Mouse (Mus musculus): ENCODE data around the gene Stac2. TPM values are rescaled to one million over a fixed set of nuclear protein-coding genes. Genes with fewer than 3 reads are reported as not detected.

The Stac2 gene
- 100 to 1,000 TPM in 1 of 4 experiments, 10 to 100 TPM in 3; 83.1 to 109 (median 94.1) TPM for total RNA-seq (2022)

DNA sequence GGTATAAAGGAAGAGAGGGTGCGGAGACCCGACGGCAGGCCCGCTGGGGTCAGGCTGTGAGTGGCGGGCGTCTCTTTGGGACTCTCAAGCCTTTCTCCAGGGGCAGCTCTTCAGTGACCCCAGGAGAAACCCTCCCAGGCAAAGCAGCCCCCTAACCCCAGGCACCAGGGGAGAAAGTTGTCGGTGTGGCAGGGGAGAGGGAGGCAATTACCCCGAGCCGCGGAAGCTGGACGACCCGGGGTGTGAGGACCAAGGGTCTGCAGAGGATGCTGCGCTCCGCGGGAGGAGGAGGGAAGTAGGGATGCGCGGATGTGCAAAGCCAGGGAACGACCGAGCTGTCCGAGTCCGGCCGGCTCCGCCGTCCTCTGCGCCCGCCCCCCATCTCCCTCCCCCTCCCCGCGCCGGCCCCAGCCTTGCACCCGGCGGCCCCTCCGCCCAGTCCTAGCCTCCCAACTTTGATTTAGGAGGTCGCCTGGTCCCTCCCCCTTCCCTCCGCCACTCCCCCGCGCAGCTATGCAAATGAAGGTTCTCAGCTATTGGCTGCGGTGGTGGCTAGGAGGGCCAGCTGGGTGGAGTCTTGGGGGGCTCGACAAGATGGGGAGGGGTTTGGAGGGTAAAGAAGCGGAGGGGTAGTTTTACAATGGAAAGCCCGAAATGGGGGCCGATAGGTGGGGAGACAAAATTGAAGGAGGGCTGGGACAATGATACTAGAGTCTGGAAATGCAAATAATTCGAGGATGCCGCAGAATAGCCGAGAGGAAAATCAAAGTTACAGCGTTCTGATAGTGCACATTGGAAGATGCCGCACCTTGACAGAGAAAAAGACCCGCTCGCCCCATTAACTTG lies at the start of gene Stac2:
Gene Stac2, minus strand, starts transcription at position 474 of the 846 bp plus-strand sequence.
- no peak for DNase-seq (ENCODE audit: low spot score in 2 of 2)

DNA sequence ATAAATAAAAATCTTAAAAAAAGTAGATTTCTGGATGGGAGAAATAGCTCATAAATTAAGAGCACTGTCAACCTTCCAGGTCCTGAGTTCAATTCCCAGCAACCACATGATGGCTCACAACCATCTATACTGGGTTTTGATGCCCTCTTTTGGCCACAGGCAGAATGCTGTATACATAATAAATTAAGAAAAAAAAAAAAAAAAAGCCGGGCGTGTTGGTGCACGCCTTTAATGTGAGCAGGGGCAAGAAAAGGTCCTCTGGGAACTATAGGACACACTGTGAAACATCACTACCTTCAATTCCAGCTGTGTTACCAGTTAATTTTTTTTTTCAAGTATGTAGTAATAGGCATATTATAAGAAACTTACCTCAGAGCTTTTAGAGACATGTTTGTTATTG lies 48.1 kb upstream of the Stac2 start:
- no peak for DNase-seq (ENCODE audit: low spot score in 2 of 2)

DNA sequence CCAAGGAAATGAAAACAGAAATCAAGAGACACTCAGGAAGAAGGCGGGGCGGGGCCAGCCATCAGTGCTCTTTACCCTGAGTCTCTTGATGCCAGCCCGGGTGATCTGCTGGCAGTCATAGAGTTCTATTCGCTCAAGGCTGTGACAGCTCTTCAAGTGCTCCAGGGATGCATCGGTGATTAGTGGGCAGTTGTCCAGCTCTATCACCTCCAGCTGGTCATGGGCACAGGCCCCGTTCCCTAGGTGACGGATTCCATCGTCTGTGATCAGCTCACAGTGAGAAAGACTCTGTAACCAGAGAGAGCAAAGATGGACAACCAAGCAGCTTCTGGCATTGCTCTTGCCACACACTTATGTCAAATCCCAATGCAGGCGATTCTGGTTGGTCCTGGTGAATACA lies 37.3 kb upstream of the Stac2 start:
- DNase-seq (ENCODE audit: low spot score in 2 of 2), result no peak

DNA sequence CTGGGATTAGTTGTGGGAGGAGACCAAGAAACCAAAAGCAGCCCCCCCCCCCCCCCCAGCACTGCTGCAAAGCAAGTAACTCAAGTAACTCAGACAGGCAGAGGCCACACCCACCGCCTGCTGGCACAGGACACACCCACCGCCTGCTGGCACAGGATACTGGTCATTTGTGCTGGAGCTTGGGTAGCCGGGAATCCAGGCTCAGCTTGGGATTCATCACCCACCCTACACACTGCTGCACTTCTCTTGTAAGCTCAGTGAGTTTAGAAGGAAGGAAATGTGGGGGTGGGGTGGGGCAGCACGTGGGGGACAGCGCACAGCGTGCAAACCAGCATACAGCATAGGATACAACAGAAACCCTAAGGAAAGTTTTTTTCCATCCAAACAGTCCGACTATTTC lies 35.0 kb upstream of the Stac2 start:
- DNase-seq (ENCODE audit: low spot score in 2 of 2), result peak in 1 of 2 experiments; percentile 39

DNA sequence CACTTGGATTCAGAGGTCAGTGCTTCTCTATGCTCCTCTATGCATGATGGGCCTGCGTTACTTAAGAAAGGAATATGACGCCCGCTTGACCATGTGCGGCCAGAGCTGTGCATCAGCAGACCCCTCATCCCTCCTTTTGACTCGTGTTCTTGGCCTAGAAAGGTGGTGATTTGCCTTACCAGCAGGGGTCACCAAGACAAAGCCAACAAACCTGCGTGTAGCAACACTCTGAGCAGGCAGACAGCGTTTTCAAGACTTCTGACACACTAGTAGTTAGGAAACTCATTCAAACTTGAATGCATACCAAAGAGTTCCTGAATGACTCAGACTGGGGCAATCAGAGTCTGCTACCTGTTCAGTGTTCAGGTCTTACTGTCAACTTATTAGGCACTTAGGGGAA lies 33.3 kb upstream of the Stac2 start:
- DNase-seq (ENCODE audit: low spot score in 2 of 2), result no peak

DNA sequence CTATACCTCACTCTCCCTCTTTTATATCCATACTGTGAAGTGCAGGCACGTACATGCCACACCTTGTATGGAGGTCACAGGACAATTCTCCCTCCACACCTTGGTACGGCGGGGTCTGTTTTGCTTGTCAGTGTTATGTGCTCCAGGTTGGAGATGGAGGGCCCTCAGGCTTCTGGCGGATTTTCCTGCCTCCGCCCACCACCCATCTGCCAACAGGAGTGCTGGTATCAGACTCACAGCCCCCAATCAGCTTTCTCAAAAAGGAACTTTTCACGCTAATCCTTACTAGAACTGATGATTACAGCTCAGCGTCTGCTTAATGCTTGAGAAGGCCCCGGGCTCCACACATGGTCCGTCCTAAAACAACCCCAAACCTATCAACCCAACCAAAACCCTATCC lies 32.9 kb upstream of the Stac2 start:
- DNase-seq (ENCODE audit: low spot score in 2 of 2), result no peak

DNA sequence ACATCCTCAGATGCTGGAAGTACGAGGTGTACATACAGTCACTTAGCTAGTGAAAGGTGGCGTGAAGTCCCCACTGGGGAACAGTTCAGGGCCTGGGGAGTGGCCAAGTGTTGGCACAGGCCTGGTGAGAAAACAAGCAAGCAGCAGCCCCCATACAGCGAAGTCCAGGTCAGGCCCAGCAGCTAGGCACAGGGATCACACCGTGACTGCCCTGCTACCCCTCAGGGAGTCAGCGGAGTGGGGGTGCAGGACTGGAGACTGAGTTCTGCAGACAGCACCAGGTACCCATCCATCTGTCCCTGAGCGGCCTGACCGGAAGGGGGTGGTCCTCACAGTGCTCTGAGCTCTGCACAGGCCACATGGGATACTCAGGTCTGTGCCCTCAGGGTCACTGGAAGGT lies 29.5 kb upstream of the Stac2 start:
- DNase-seq (ENCODE audit: low spot score in 2 of 2), result no peak

DNA sequence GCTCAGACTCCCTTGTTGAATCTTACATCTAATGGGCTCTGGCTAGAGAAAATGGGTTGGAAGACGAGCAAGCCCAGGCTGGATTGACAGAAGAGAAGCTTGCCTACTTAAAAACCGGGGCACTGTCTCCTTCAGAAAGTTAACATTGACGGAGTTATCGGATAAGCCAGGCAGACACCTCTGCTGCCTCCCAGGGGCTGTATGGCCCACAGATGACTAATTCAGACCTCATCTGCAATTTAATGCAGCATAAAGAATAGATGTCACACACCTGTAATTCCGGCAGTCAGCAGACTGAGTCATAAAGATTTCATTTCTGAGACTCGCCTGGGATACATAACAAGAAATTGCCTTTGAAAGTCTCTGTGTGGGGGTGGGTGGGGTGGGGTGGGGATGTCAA lies 27.2 kb upstream of the Stac2 start:
- DNase-seq (ENCODE audit: low spot score in 2 of 2), result no peak

DNA sequence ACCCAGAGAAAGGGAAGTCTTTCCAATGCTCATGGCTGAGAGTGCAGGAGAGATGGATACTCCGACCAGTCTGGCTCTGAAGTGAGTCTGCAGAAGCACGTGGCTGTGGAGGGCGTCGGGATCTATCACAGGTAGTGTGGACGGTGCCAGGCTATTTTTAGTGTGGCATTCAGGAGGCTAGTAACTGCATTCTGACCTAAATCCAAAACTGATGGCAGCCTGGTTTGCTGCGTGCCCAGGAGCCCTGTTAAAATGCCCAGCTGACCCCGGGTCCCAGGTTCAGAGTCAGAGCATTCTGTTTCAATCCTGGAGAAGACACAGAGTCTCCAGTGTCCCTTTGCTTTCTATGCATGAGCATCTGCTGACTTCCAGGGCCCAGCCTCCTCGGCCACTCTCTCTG lies 23.8 kb upstream of the Stac2 start:
- DNase-seq (ENCODE audit: low spot score in 2 of 2), result no peak

DNA sequence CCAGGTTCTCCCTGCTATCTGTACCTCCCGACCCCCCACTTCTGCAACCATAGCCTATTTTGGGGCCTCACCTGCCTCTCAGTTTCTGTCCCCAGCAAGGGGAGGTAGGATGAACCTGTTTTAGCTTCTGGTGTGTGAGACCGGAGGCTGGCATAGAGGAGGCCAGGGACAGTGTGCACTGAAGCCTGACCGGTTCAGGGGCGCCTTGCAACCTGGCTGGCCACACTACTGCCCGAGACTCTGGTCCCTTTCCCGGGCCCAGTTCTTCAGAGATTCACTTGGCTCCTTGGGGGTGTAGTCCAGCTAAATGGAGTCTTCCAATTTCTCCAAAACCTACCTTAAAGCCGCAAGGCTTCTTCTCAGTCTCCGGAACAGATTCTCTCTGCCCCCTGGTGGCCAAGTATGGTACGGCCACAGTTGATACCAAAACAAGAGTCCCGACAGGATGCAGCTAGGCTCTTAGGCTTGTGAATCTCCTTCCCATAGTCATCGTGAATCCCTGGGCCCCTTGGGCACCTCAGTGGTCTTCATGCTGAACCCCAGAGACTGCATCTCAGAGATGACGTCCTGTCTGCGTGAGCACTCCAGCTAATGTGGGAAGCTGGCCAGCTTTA lies 22.0 kb upstream of the Stac2 start:
- DNase-seq (ENCODE audit: low spot score in 2 of 2), result peak; percentile 77 to 94

DNA sequence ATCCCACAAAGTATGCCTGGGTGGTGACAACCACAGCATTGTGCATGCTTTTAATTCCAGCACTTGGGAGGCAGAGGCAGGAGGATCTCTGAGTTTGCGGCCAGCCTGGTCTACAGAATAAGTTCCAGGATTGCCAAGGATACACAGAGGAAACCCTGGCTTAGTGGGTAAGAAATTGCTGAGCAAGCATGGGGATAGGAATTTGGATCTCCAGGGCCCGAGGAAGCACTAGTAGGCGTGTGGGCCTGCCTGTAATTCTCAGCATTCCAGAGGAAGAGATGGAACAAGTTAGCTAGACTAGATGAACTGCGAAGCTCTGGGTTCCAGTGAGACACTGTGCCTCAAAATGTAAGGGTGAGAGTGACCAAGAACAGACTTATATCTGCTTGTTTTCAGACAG lies 20.2 kb upstream of the Stac2 start:
- no peak for DNase-seq (ENCODE audit: low spot score in 2 of 2)

DNA sequence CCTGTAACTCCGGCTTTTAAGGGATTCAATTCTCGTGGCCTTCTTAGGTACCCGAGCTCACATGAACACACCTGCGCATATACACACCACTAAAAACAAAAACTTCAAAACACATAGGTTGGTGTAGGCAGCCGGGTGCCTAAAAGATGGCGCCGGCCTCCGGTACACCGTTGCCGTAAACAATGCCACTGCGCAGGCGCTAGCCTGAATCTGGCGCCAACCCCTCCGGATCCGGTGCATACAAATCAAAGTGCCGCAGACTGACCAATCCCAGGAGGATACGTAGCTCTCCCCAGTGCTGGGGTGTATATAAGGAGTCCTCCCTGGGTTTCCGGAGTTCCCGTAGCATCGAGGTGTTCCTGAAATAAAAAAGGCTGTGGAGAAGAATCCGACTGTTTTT lies 14.0 kb upstream of the Stac2 start:
- no peak for DNase-seq (ENCODE audit: low spot score in 2 of 2)

DNA sequence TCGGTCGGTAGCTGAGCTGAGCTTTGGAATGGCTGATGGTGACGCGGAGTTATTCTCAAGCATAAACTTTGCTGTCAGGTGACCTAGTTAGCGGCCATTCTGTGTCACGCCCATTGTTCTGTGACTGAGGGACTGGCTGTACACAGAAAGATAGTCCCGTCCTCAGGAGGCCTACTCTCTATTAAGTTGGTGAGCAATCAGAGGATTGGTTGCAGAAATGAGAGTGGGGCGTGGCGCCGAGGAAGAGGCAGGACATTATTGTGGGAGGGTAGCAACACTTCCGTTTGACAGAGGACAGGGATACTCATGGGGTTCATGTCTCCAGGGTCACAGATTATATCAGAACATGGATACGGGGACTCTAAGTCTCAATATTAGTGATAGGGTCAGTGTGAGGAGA lies 12.9 kb upstream of the Stac2 start:
- no peak for DNase-seq (ENCODE audit: low spot score in 2 of 2)

DNA sequence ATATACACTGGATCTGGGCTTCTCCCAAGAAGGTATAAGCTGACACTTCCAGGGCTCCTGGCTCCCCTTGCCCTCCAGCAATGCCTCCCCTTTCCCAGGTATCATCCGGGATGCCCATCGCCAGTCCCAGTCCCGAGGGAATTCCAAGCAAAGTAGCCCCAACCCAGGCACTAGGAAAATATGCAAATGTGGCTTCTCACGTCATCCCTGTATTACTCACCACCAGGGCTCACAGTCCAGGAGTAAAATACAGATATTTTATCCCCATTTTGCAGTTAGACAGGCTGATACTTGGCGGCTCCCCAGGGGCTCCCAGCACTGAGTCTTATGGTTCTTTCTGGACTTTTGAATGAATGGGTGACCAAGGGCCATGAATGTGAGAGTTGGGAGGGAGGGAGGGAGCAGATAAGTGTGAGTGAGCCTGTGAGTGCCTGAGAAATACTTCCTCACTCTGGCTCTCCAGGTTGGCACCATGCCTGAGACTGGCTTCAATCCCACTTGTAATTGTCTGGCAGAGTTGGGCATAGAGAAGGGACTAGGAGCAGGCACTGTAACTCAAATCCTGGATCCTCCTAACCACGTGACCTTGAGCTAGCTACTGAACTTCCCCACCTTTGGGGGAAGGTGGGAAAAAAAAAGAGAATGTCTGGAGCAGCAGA lies 8.8 kb upstream of the Stac2 start:
- DNase-seq (ENCODE audit: low spot score in 2 of 2), result no peak

DNA sequence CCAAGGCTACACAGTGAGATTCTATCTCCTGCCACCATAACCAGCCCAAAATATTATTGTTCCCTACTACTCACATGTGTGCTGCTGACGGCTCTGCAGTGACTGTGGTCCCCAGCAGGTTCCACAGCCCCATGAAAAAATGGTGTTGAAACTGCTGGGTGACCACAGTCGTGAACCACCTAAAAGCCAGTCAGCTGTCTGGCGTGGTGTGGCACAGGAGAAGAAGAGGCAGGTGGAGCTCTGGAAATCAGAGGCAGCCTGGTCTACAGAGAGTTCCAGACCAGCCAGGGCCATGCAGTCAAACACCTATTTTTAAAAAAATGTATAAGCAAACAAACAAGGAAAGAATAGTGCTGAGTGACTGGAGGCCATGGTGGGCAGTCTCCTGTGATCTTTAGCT lies 8.2 kb upstream of the Stac2 start:
- DNase-seq (ENCODE audit: low spot score in 2 of 2), result no peak

DNA sequence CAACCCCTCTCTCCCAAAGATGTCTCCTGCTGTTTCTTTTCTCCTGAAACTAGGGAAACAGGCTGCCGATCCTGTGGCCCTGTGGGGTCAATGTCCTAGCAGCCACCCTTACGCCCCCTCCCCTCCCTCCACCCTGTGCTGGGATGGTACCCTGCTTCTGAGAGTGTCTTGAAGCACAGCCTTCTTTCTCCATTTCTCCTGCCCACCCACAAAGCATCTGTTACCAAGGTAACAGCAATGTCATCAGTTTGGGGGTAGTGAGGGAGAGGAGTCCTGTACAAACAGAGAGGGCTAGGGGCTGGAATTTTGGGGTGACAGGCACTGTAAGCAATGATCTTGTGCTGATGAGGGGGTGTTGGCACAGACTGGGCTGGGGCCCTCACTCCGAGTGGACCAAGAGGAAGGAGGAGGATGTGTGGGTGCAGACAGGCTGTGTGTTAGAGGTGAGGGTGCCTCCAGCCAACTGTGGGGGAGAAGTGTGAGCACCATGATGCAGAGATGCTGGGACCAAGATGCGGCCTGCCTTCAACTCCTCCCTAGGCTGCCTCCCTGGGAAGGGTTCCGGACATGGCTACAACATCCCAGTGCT lies 6.9 kb upstream of the Stac2 start:
- DNase-seq (ENCODE audit: low spot score in 2 of 2), result peak in 1 of 2 experiments; percentile 64

DNA sequence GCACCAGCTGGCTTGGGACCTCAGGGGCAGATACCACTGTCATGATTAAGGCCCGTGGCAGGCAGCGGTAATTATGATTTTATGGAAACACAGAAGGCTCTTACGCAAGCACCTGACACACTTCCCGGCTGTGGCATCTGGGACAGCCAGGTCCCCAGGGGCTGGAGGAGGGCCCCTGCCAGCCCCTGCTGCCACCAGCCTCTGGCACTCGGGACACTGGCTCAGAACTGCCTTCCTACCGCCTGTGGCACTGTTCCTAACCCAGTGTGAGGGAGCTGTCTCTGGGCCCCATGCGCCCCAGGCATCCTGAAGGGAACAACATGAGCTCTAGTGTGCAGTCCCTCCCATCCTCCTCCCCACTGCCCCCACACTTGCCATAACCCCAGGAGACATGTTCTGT lies 6.4 kb upstream of the Stac2 start:
- DNase-seq (ENCODE audit: low spot score in 2 of 2), result no peak

DNA sequence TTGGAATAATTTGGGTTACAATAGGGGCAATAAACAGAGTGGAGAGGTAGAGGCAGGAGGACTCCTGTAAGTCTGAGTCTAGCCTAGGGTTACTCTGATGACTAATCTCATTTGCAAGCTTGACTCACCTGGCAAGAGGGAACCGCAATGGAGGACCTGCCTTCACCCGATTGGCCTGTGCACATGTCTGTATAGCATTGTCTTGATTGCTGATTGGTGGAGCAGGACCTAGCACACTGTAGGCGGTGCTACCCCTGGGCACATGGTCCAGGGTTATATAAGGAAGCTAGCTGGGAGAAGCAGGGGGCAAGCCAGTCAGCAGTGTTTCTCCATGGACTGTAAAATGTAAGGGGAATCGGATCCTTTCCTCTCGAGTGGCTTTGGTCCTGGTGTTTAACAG lies 4.7 kb upstream of the Stac2 start:
- DNase-seq (ENCODE audit: low spot score in 2 of 2), result no peak

DNA sequence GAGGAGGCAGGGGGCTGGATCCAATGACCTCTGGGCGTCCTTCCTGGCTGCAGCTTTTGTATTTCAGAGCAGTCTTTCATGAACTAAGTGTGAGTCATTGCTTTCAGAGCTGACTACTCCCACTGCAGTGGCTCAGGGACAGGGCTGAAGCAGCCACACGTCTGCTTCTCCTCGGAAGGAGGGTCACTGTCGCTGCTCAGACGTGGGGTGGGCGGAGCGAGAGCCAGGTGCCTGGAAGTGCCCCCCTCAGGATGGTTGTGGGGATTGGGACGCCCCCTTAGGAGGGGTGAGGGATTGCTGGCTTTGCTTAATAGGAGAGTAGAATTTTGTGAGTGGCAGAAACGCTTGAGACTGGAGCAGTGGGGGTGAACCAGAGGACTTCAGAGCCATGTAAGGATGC lies 4.2 kb upstream of the Stac2 start:
- no peak for DNase-seq (ENCODE audit: low spot score in 2 of 2)

DNA sequence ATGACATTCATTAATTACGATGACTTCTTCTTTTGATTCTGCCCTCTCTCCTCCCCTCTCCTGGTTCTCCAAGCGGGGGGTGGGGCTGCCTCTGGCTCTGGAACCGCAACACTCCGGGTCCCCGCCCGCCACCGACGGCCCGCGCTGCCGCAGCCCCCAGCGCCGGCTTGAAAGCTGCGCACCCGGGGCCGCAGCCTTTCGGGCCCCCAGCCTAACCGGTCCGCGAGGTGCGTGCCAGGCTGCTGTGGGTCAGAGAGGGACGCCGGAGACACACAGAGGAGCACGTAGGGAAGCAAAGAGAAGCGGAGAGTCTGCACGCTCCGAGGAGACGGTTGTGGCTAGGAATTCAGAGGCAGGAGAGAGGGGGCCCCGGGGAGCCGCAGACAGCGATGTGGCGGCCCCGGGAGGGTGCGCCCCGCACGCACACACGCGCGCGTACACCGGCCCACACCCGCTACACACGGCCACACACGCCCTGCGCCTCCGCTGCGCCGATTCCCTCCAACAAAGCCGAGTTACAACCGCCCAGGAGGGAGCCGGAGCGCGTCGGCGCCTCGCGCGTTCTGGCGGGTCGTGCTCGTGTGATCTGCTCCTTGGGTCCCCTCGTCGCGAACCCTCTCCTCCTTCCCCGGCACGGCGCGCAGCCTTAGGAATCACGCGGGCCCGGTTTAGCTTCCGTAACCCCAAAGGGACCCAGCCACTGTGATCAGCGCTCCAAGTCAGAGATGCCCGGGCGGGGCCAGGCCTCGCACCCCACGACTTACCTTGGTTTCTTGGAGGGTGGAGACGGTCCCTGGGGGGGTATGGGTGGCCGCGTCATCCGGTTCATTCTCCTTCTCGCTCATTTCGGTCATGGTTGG lies 903 bp downstream of the Stac2 start:
- DNase-seq (ENCODE audit: low spot score in 2 of 2), result no peak

DNA sequence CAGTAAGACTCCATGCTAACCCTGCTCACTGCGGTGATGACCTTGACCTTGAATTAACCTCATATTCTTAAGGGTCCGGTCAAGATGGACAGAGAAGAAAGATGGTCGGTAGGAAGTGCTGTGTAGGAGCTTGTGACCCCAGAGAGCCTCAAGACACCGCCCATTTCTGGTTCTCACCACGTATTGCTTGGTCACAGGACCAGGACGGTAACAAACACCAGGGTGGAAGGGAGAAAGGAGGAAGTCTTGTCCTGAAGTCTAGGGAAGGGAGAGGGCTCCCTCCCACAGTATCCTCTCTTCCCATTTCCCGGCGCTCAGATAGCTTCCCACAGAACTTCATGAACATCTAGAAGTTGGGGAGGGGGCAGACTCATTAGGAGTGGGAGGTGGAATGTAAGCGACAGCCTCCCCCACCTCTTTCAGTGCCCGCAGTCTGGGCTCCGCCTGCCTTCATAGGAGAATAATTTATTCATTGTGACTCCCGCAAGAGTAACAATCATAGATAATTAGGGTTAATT lies 1.6 kb downstream of the Stac2 start:
- DNase-seq (ENCODE audit: low spot score in 2 of 2), result no peak
